Mouse (Mus musculus) midbrain, embryonic 10.5 days (tissue): ENCODE measurements around the gene Nt5c2. TPM values are rescaled to one million over a fixed set of nuclear protein-coding genes. Genes with fewer than 3 reads are reported as not detected.

Source experiments
- DNase-seq: peaks from one replicate; pipeline ENCODE4 v3.0.0-alpha.2; 2017; ENCODE audit warnings: low spot score
- H3K27ac ChIP-seq: fragments of 300-500 bp; sonication (generic); replicated peaks from 2 replicates; pipeline ENCODE4 v1.5.1; 2016; ENCODE audit warnings: mild to moderate bottlenecking
- H3K27me3 ChIP-seq: fragments of 300-500 bp; sonication (generic); 2 replicates; pipeline ENCODE4 v1.6.1; 2016; ENCODE audit warnings: low read depth, mild to moderate bottlenecking; ENCODE audit not compliant: poor library complexity, severe bottlenecking
- H3K36me3 ChIP-seq: fragments of 300-500 bp; sonication (generic); 2 replicates; pipeline ENCODE4 v1.6.1; 2016; ENCODE audit warnings: mild to moderate bottlenecking, moderate library complexity
- H3K4me1 ChIP-seq: fragments of 300-500 bp; sonication (generic); 2 replicates; pipeline ENCODE4 v1.6.1; 2016
- H3K4me3 ChIP-seq: fragments of 300-500 bp; sonication (generic); 2 replicates; pipeline ENCODE4 v1.5.1; 2016; ENCODE audit warnings: mild to moderate bottlenecking, moderate library complexity
- H3K9me3 ChIP-seq: fragments of 300-500 bp; sonication (generic); replicated peaks from 2 replicates; pipeline ENCODE4 v1.6.1; 2016; ENCODE audit warnings: mild to moderate bottlenecking
- WGBS: fragments of 180-500 bp; shearing (Covaris S2); methylation state at CpG from one replicate; pipeline ENCODE4 v1.1.7; 2016; 5-methylcytosine and 5-hydroxymethylcytosine counted together
- polyA plus RNA-seq: library from polyadenylated mRNA; unstranded; fragments of >200 nt; fragmentation: Nextera tagmentation; extraction: Ambion mirVana; gene quantifications from 2 replicates; pipeline ENCODE4 v1.2.1, GENCODE M21; 2016

Gene Nt5c2
- polyA plus RNA-seq, 1 experiment from 2014 or later, result 64.1 TPM

GRCm38 (mm10) chr19:47034916-47035315 lies 20.0 kb upstream of the Nt5c2 start:
- H3K4me1 ChIP-seq, result no peaks in the 10 kb centered on the region
- no peak for DNase-seq
- H3K9me3 ChIP-seq, result no peaks in the 10 kb centered on the region
- H3K27ac ChIP-seq, result no peak overlapping the region
- H3K36me3 ChIP-seq, result peaks cover 76% of the 10 kb centered on the region
- WGBS, result 90% methylated on average over 4 of the region's 4 CpGs
- no peak overlapping the region for H3K4me3 ChIP-seq
- H3K27me3 ChIP-seq, result no peaks in the 10 kb centered on the region

GRCm38 (mm10) chr19:47031770-47032169 lies 16.8 kb upstream of the Nt5c2 start:
- H3K4me1 ChIP-seq, result 0 out of 2 replicates have a peak, but pooled peaks cover 3% of the 10 kb centered on the region
- H3K9me3 ChIP-seq, result no peaks in the 10 kb centered on the region
- H3K36me3 ChIP-seq, result peaks cover 45% of the 10 kb centered on the region
- 93% methylated on average over 6 of the region's 6 CpGs for WGBS
- no peak overlapping the region for H3K4me3 ChIP-seq
- H3K27me3 ChIP-seq, result no peaks in the 10 kb centered on the region
- H3K27ac ChIP-seq, result no peak overlapping the region
- no peak for DNase-seq

- WGBS, result 76% methylated on average over 9 of the region's 9 CpGs
- Histone ChIP-seq H3K27ac (peak overlapping the region; percentile 56; the same call in 1 of the 2 replicates), H3K36me3 (peaks cover 32% of the 10 kb centered on the region), H3K27me3 (no peaks in the 10 kb centered on the region), H3K4me1 (0 out of 2 replicates have a peak, but pooled peaks cover 3% of the 10 kb centered on the region), H3K4me3 (no peak overlapping the region), H3K9me3 (no peaks in the 10 kb centered on the region)
- DNase-seq, result no peak
Observed at GRCm38 (mm10) chr19:47029796-47030195, 14.8 kb upstream of the Nt5c2 start.

- DNase-seq, result no peak
- Histone ChIP-seq H3K27me3 (no peaks in the 10 kb centered on the region), H3K4me3 (no peak overlapping the region), H3K36me3 (peaks cover 22% of the 10 kb centered on the region; the same call in 1 of the 2 replicates), H3K9me3 (no peaks in the 10 kb centered on the region), H3K27ac (no peak overlapping the region), H3K4me1 (0 out of 2 replicates have a peak, but pooled peaks cover 3% of the 10 kb centered on the region)
- 86% methylated on average over 4 of the region's 4 CpGs for WGBS
Observed at GRCm38 (mm10) chr19:47026513-47026912, 11.6 kb upstream of the Nt5c2 start.

- Histone ChIP-seq H3K36me3 (peaks cover 22% of the 10 kb centered on the region; the same call in 1 of the 2 replicates), H3K9me3 (no peaks in the 10 kb centered on the region), H3K4me3 (no peak overlapping the region), H3K4me1 (0 out of 2 replicates have a peak, but pooled peaks cover 3% of the 10 kb centered on the region), H3K27ac (no peak overlapping the region), H3K27me3 (no peaks in the 10 kb centered on the region)
- no peak for DNase-seq
- 93% methylated on average over 10 of the region's 10 CpGs for WGBS
Observed at GRCm38 (mm10) chr19:47024954-47025353, 10.0 kb upstream of the Nt5c2 start.

- 91% methylated on average over 13 of the region's 13 CpGs for WGBS
- Histone ChIP-seq H3K36me3 (peaks cover 22% of the 10 kb centered on the region; the same call in 1 of the 2 replicates), H3K4me3 (no peak overlapping the region), H3K27me3 (peaks cover 6% of the 10 kb centered on the region), H3K4me1 (peaks cover 11% of the 10 kb centered on the region), H3K9me3 (no peaks in the 10 kb centered on the region), H3K27ac (no peak overlapping the region)
- DNase-seq, result no peak
Observed at GRCm38 (mm10) chr19:47023546-47023945, 8.6 kb upstream of the Nt5c2 start.

- WGBS, result 91% methylated on average over 4 of the region's 4 CpGs
- Histone ChIP-seq H3K9me3 (no peaks in the 10 kb centered on the region), H3K4me3 (no peak overlapping the region), H3K4me1 (peaks cover 14% of the 10 kb centered on the region), H3K36me3 (peaks cover 22% of the 10 kb centered on the region; the same call in 1 of the 2 replicates), H3K27me3 (peaks cover 15% of the 10 kb centered on the region), H3K27ac (no peak overlapping the region)
- DNase-seq, result no peak
Observed at GRCm38 (mm10) chr19:47022709-47023108, 7.8 kb upstream of the Nt5c2 start.

GRCm38 (mm10) chr19:47019326-47019725 lies 4.4 kb upstream of the Nt5c2 start:
- peak; percentile 57 for DNase-seq
- peak overlapping the region; percentile 71 for H3K27ac ChIP-seq
- H3K4me3 ChIP-seq, result peak overlapping the region; percentile 60
- H3K4me1 ChIP-seq, result peaks cover 37% of the 10 kb centered on the region
- H3K36me3 ChIP-seq, result peaks cover 16% of the 10 kb centered on the region; the same call in 1 of the 2 replicates
- H3K27me3 ChIP-seq, result peaks cover 48% of the 10 kb centered on the region
- 23% methylated on average over 6 of the region's 6 CpGs for WGBS
- no peaks in the 10 kb centered on the region for H3K9me3 ChIP-seq

- no peak for DNase-seq
- peak overlapping the region; percentile 71 for H3K27ac ChIP-seq
Observed at GRCm38 (mm10) chr19:47018330-47018729, 3.4 kb upstream of the Nt5c2 start.

GRCm38 (mm10) chr19:47017831-47018230 lies 2.9 kb upstream of the Nt5c2 start:
- H3K4me3 ChIP-seq, result peak overlapping the region; percentile 60
- 6% methylated on average over 3 of the region's 3 CpGs for WGBS
- no peak for DNase-seq
- peak overlapping the region; percentile 71 for H3K27ac ChIP-seq
- peaks cover 48% of the 10 kb centered on the region for H3K4me1 ChIP-seq
- H3K9me3 ChIP-seq, result no peaks in the 10 kb centered on the region
- peaks cover 63% of the 10 kb centered on the region for H3K27me3 ChIP-seq
- H3K36me3 ChIP-seq, result 0 out of 2 replicates have a peak, but pooled peaks cover 6% of the 10 kb centered on the region

More at GRCm38 (mm10) chr19:47018330-47018729, 3.4 kb upstream of the Nt5c2 start:
- Histone ChIP-seq H3K4me3 (peak overlapping the region; percentile 60), H3K27me3 (peaks cover 58% of the 10 kb centered on the region), H3K4me1 (peaks cover 47% of the 10 kb centered on the region), H3K9me3 (no peaks in the 10 kb centered on the region), H3K36me3 (peaks cover 9% of the 10 kb centered on the region; the same call in 1 of the 2 replicates)
- WGBS, result 32% methylated on average over 2 of the region's 2 CpGs

GRCm38 (mm10) chr19:47016487-47016886 lies 1.5 kb upstream of the Nt5c2 start:
- DNase-seq, result peak; percentile 82
- H3K9me3 ChIP-seq, result no peaks in the 10 kb centered on the region
- WGBS, result under 1% methylated on average over 15 of the region's 15 CpGs
- no peak overlapping the region for H3K27ac ChIP-seq
- peaks cover 48% of the 10 kb centered on the region for H3K4me1 ChIP-seq
- peaks cover 76% of the 10 kb centered on the region for H3K27me3 ChIP-seq
- H3K36me3 ChIP-seq, result no peaks in the 10 kb centered on the region
- peak overlapping the region; percentile 60 for H3K4me3 ChIP-seq

- peaks cover 48% of the 10 kb centered on the region for H3K4me1 ChIP-seq
- H3K4me3 ChIP-seq, result peak overlapping the region; percentile 60
- DNase-seq, result no peak
- H3K27ac ChIP-seq, result peak overlapping the region; percentile 79; the same call in 1 of the 2 replicates
- H3K27me3 ChIP-seq, result peaks cover 79% of the 10 kb centered on the region
- WGBS, result 3% methylated on average over 9 of the region's 9 CpGs
- H3K9me3 ChIP-seq, result no peaks in the 10 kb centered on the region
- H3K36me3 ChIP-seq, result no peaks in the 10 kb centered on the region
Observed at GRCm38 (mm10) chr19:47015965-47016364, 1.0 kb upstream of the Nt5c2 start.

GRCm38 (mm10) chr19:47015396-47015795 lies 443 bp upstream of the Nt5c2 start:
- H3K27ac ChIP-seq, result peak overlapping the region; percentile 79
- WGBS, result under 1% methylated on average over 37 of the region's 37 CpGs
- H3K27me3 ChIP-seq, result peaks cover 79% of the 10 kb centered on the region
- no peaks in the 10 kb centered on the region for H3K36me3 ChIP-seq
- peaks cover 48% of the 10 kb centered on the region for H3K4me1 ChIP-seq
- no peak for DNase-seq
- H3K4me3 ChIP-seq, result peak overlapping the region; percentile 60
- no peaks in the 10 kb centered on the region for H3K9me3 ChIP-seq
